Mouse (Mus musculus): ENCODE results near the gene Fgf22. TPM values are rescaled to one million over a fixed set of nuclear protein-coding genes. Genes with fewer than 3 reads are reported as not detected.

The Fgf22 gene
- polyA plus RNA-seq, 1 experiment from 2014 or later = 0.18 TPM

- TF ChIP-seq EP300 (IDR thresholded peaks at IDR 0.05) (no peak), CTCF (IDR thresholded peaks at IDR 0.05) (no peak)
- no peaks in the 10 kb centered on the region for H3K9me3 ChIP-seq (ENCODE audit: low read length)
- ATAC-seq = no peak
- no peaks in the 10 kb centered on the region for H3K27me3 ChIP-seq (replicated peaks; ENCODE audit: insufficient read depth, low read length)
- H3K4me1 ChIP-seq (ENCODE audit: insufficient read depth, low read depth, low read length) = peaks cover 17% of the 10 kb centered on the region; the same call in 1 of the 2 replicates
- WGBS = 62% methylated on average over 5 of the region's 5 CpGs
- H3K27ac ChIP-seq (ENCODE audit: low read length) = no peak overlapping the region
- no peak overlapping the region for H3K4me2 ChIP-seq (replicated peaks; ENCODE audit: low read depth, low read length)
- H3K4me3 ChIP-seq (ENCODE audit: low read depth, low read length) = no peak overlapping the region
- no peak for DNase-seq (ENCODE audit: low spot score)
- H3K9ac ChIP-seq (replicated peaks; ENCODE audit: low read depth) = no peak overlapping the region
- H3K36me3 ChIP-seq (ENCODE audit: insufficient read depth, low read length) = no peaks in the 10 kb centered on the region; the same call in 1 of the 2 replicates
Observed at GRCm38 (mm10) chr10:79781956-79782355, 27.1 kb downstream of the Fgf22 start.

- Histone ChIP-seq H3K27ac (ENCODE audit: low read length) (no peak overlapping the region), H3K4me2 (replicated peaks; ENCODE audit: low read depth, low read length) (no peak overlapping the region), H3K9me3 (ENCODE audit: low read length) (no peaks in the 10 kb centered on the region), H3K27me3 (replicated peaks; ENCODE audit: insufficient read depth, low read length) (no peaks in the 10 kb centered on the region), H3K36me3 (ENCODE audit: insufficient read depth, low read length) (no peaks in the 10 kb centered on the region; the same call in 1 of the 2 replicates), H3K4me1 (ENCODE audit: insufficient read depth, low read depth, low read length) (peaks cover 9% of the 10 kb centered on the region; the same call in 1 of the 2 replicates), H3K9ac (replicated peaks; ENCODE audit: low read depth) (no peak overlapping the region), H3K4me3 (ENCODE audit: low read depth, low read length) (no peak overlapping the region)
- DNase-seq (ENCODE audit: low spot score) (no peak), ATAC-seq (no peak)
- WGBS = 61% methylated on average over 7 of the region's 7 CpGs
- TF ChIP-seq CTCF (IDR thresholded peaks at IDR 0.05) = peak; percentile 63
- no peak for TF ChIP-seq EP300 (IDR thresholded peaks at IDR 0.05)
Observed at GRCm38 (mm10) chr10:79783050-79783449, 28.2 kb downstream of the Fgf22 start.

GRCm38 (mm10) chr10:79783920-79784800 is 29.3 kb downstream of the Fgf22 start:
- no peaks in the 10 kb centered on the region for H3K27me3 ChIP-seq (replicated peaks; ENCODE audit: insufficient read depth, low read length)
- H3K9ac ChIP-seq (replicated peaks; ENCODE audit: low read depth) = no peak overlapping the region
- no peak overlapping the region for H3K4me2 ChIP-seq (replicated peaks; ENCODE audit: low read depth, low read length)
- WGBS = 40% methylated on average over 27 of the region's 27 CpGs
- H3K27ac ChIP-seq (ENCODE audit: low read length) = no peak overlapping the region
- no peak for DNase-seq (ENCODE audit: low spot score)
- H3K4me3 ChIP-seq (ENCODE audit: low read depth, low read length) = no peak overlapping the region
- H3K36me3 ChIP-seq (ENCODE audit: insufficient read depth, low read length) = no peaks in the 10 kb centered on the region; the same call in 1 of the 2 replicates
- no peaks in the 10 kb centered on the region for H3K9me3 ChIP-seq (ENCODE audit: low read length)
- H3K4me1 ChIP-seq (ENCODE audit: insufficient read depth, low read depth, low read length) = peaks cover 4% of the 10 kb centered on the region; the same call in 1 of the 2 replicates
- peak; percentile 64 for TF ChIP-seq CTCF (IDR thresholded peaks at IDR 0.05)
- TF ChIP-seq EP300 (IDR thresholded peaks at IDR 0.05) = no peak
- ATAC-seq = no peak

GRCm38 (mm10) chr10:79788386-79789158 is 33.7 kb downstream of the Fgf22 start:
- TF ChIP-seq EP300 (IDR thresholded peaks at IDR 0.05) (no peak), CTCF (IDR thresholded peaks at IDR 0.05) (peak; percentile 90)
- WGBS = 32% methylated on average over 7 of the region's 7 CpGs
- H3K27me3 ChIP-seq (replicated peaks; ENCODE audit: insufficient read depth, low read length) = no peaks in the 10 kb centered on the region
- no peak overlapping the region for H3K27ac ChIP-seq (ENCODE audit: low read length)
- ATAC-seq = peak; percentile 23; the same call in 1 of the 2 replicates
- no peak overlapping the region for H3K4me2 ChIP-seq (replicated peaks; ENCODE audit: low read depth, low read length)
- H3K36me3 ChIP-seq (ENCODE audit: insufficient read depth, low read length) = no peaks in the 10 kb centered on the region
- no peak overlapping the region for H3K4me3 ChIP-seq (ENCODE audit: low read depth, low read length)
- no peak overlapping the region for H3K9ac ChIP-seq (replicated peaks; ENCODE audit: low read depth)
- peak; percentile 83 for DNase-seq (ENCODE audit: low spot score)
- H3K4me1 ChIP-seq (ENCODE audit: insufficient read depth, low read depth, low read length) = no peaks in the 10 kb centered on the region
- H3K9me3 ChIP-seq (ENCODE audit: low read length) = no peaks in the 10 kb centered on the region

GRCm38 (mm10) chr10:79789581-79789980 is 34.7 kb downstream of the Fgf22 start:
- Histone ChIP-seq H3K4me2 (replicated peaks; ENCODE audit: low read depth, low read length) (no peak overlapping the region), H3K9me3 (ENCODE audit: low read length) (no peaks in the 10 kb centered on the region), H3K9ac (replicated peaks; ENCODE audit: low read depth) (no peak overlapping the region), H3K36me3 (ENCODE audit: insufficient read depth, low read length) (no peaks in the 10 kb centered on the region), H3K27ac (ENCODE audit: low read length) (no peak overlapping the region), H3K4me1 (ENCODE audit: insufficient read depth, low read depth, low read length) (peaks cover 7% of the 10 kb centered on the region; the same call in 1 of the 2 replicates), H3K27me3 (replicated peaks; ENCODE audit: insufficient read depth, low read length) (no peaks in the 10 kb centered on the region), H3K4me3 (ENCODE audit: low read depth, low read length) (no peak overlapping the region)
- TF ChIP-seq EP300 (IDR thresholded peaks at IDR 0.05) (no peak), CTCF (IDR thresholded peaks at IDR 0.05) (no peak)
- no peak for ATAC-seq
- WGBS = 49% methylated on average over 2 of the region's 2 CpGs
- no peak for DNase-seq (ENCODE audit: low spot score)

GRCm38 (mm10) chr10:79790861-79791260 is 36.0 kb downstream of the Fgf22 start, which contains the start of gene Prss57:
TSS of gene Prss57 (minus strand) at chr10:79790961.
- DNase-seq (ENCODE audit: low spot score) (no peak), ATAC-seq (no peak)
- Histone ChIP-seq H3K27me3 (replicated peaks; ENCODE audit: insufficient read depth, low read length) (no peaks in the 10 kb centered on the region), H3K9ac (replicated peaks; ENCODE audit: low read depth) (no peak within 1 kb of the TSS), H3K27ac (ENCODE audit: low read length) (no peak within 1 kb of the TSS), H3K4me3 (ENCODE audit: low read depth, low read length) (no peak within 1 kb of the TSS), H3K9me3 (ENCODE audit: low read length) (no peaks in the 10 kb centered on the region), H3K4me2 (replicated peaks; ENCODE audit: low read depth, low read length) (no peak within 1 kb of the TSS), H3K36me3 (ENCODE audit: insufficient read depth, low read length) (no peaks in the 10 kb centered on the region), H3K4me1 (ENCODE audit: insufficient read depth, low read depth, low read length) (peaks cover 10% of the 10 kb centered on the region; the same call in 1 of the 2 replicates)
- TF ChIP-seq CTCF (IDR thresholded peaks at IDR 0.05) (no peak), EP300 (IDR thresholded peaks at IDR 0.05) (no peak)
- WGBS = 71% methylated on average over 4 of the region's 4 CpGs

Data from lung, postnatal 0 days (tissue).